Mouse (Mus musculus) bone marrow macrophage, adult 2 months (primary cell): ENCODE measurements around the gene Apbb2.

Experiments
- CTCF ChIP-seq: IDR thresholded peaks from 2 replicates; pipeline ENCODE4 v1.5.1; 2012; ENCODE audit warnings: low read depth, mild to moderate bottlenecking, low read length, moderate library complexity
- POLR2A ChIP-seq: IDR thresholded peaks from 2 replicates; pipeline ENCODE4 v1.6.1; 2012; ENCODE audit warnings: mild to moderate bottlenecking, low read depth, low read length, borderline replicate concordance

DNA sequence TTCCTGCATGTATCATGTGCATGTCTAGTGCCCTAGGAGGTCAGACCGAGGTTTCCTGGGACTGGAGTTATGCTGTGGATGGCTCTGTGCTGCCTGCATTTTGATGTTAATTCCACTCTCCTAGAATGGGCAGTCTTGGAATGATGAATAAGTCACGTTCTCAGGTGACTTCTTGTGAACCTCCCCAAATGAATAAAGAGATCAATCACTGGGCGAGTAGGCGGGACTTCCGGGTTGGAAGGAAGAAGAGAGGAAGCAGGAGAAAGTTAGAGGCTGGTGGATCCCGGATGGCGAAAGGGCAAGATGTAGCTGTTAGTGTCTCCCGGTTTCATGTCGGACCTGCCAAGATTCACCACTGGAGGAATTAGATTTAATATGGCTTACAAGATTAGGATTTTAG lies 276.3 kb downstream of the Apbb2 start:
- TF ChIP-seq CTCF = no peak
- no peak for TF ChIP-seq POLR2A
